Mouse (Mus musculus) left cerebral cortex, postnatal 14 days (tissue): ENCODE results near the gene Trappc10. TPM values are rescaled to one million over a fixed set of nuclear protein-coding genes. Genes with fewer than 3 reads are reported as not detected.

Experiments
- DNase-seq, 2 experiments: peaks; one replicate each; pipeline ENCODE4 v3.0.0; 2021 to 2022; ENCODE audit warnings: low spot score in 2 of 2, mixed read lengths in 1 of 2
- intact Hi-C: fragments of 180-260 bp; cut with DNase I; formaldehyde crosslinking; loops from one replicate; pipeline ENCODE4 v1.15.1; 2025
- total RNA-seq, 2 experiments: library from RNA; stranded (reverse); gene quantifications; 2 replicates each; pipeline ENCODE4 v1.2.3; 2021

Trappc10 gene
- total RNA-seq, 2 experiments from 2014 or later = 75.2 to 86.8 TPM

GRCm38 (mm10) chr10:78167333-78167732, 77.1 kb downstream of the Trappc10 start:
- no peak for DNase-seq
- intact Hi-C loops = no loop called here

- intact Hi-C loops = no loop called here
- DNase-seq = no peak
Observed at GRCm38 (mm10) chr10:78165256-78166005, 79.0 kb downstream of the Trappc10 start.

- intact Hi-C loops = loop anchor here (5.0 kb wide), 1 partner anchor 137 kb away; no protein-coding TSS in a partner anchor
- no peak for DNase-seq
Observed at GRCm38 (mm10) chr10:78164786-78165185, 79.7 kb downstream of the Trappc10 start.

- intact Hi-C loops = loop anchor here (5.0 kb wide), 1 partner anchor 137 kb away; no protein-coding TSS in a partner anchor
- DNase-seq = peak; percentile 75 to 84
Observed at GRCm38 (mm10) chr10:78163923-78164322, 80.5 kb downstream of the Trappc10 start.

DNA sequence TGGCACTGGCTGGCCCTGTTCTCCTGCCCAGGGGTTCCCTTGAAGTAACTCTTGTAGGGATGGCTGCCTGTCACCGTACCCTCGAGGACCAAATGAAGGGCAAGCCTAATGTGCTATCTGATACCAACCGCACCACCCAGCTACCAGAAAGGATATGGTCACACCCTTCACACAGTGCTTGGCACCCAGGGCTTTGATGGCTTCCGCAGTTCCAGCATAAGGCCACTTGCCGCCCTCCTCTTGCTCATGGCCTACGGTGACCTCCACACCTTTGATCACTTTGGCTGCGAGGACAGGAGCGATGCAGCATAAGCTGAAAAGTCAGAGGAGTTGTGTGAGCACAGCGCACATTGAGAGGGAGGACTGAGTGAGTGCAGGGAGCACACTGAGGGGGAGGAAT, 81.2 kb downstream of the Trappc10 start:
- DNase-seq = no peak
- intact Hi-C loops = loop anchor here (5.0 kb wide), 1 partner anchor 136 kb away; no protein-coding TSS in a partner anchor

DNA sequence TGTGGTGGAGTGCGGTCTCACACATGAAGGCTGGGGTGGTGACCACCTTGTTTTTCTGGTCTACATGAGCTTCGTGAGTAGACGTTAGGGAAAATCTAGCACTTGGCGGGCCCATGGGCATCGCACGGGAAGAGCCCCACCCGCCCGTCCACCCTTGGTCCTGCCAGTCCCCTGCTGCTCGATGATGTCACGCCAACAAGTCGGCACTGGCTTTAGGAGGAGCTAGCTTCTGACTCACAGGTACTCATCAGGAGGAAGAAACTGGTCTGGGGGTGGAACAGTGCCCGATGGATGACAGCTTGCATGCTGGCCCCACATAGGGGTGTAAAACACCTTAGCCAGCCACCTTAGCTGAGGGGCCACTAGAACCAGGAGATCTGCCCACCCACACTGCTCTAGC, 81.8 kb downstream of the Trappc10 start:
- no peak for DNase-seq
- intact Hi-C loops = loop anchor here (5.0 kb wide), 1 partner anchor 135 kb away; no protein-coding TSS in a partner anchor

GRCm38 (mm10) chr10:78161096-78161495, 83.3 kb downstream of the Trappc10 start:
- intact Hi-C loops = loop anchor here (5.0 kb wide), 1 partner anchor 134 kb away; no protein-coding TSS in a partner anchor
- no peak for DNase-seq

GRCm38 (mm10) chr10:78160369-78161095, 83.9 kb downstream of the Trappc10 start:
- no peak for DNase-seq
- intact Hi-C loops = loop anchor here (1.0 to 5.0 kb wide), 2 partner anchors 91 to 133 kb away; partner anchors contain the start of gene Icosl

DNA sequence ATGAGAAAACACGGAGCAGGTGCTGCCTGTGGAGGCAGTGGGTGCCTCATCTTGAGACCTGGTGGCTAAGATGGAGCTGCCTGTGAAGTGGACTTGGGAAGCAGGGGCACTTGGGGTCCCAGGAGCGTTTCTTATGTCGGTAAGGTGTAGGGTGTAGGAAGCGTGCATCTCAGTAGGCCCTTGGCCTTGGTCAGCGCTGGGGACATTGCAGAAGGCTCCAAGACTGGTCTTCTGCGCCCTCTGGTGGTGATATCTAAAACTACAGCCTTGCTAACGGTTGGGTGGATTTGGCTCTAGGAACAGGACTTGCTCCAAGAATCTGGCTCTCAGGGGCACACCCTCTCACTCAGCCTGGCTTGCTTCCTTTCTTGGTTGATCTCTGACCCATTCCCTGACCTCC, 84.5 kb downstream of the Trappc10 start:
- DNase-seq = peak; percentile 88 to 90
- intact Hi-C loops = loop anchor here (1.0 to 5.0 kb wide), 2 partner anchors 91 to 133 kb away; partner anchors contain the start of gene Icosl

DNA sequence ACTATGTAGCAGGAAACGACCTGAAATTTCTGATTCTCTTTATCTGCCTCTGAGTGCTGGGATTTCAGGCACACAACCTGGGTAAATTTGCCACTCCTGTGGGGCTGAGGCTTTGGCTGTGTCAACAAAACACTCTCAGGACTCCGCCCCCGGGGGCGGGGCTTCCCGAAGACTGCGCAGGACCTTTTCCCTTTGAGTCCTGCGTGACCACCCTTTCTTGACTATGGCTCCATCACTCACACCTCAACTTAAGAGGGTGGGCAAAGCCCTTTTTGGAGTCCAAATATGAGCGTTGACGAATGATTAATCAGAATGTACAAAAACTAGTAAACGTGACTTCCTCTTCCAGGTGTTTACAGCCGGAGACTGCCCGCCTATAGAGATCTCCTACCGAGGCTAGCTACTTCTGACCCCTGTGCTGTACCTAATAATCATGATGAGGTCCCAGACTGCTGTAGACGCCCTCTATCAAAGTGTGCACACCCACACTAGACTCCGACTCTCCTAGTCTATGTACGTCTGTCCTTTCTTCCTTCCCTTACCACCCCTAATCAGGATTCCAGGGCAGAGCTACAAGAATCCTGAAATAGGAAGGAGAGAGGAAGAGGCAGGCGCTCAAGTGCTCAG, 85.1 kb downstream of the Trappc10 start:
- DNase-seq = peak in 1 of 2 experiments; percentile 55
- intact Hi-C loops = no loop called here

GRCm38 (mm10) chr10:78158041-78158440, 86.4 kb downstream of the Trappc10 start:
- DNase-seq = no peak
- intact Hi-C loops = no loop called here

DNA sequence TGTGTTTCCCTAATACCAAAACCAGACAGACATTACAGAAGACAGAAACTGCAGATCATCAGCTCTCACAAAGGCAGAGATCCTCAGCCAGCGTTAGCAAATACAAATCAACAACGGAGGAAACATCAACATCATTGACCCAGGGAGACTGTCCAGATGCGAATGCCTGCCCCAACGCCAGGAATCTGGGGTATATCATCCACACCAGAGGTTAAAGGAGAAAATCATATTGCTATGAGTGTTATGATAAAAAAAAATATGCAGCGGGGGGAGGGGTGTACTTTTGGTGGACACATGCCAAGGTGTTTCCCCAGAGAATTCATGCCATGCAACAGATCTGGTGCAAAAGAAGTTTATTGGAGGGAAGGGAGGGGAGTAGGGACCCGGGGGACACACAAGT, 87.5 kb downstream of the Trappc10 start:
- DNase-seq = no peak
- intact Hi-C loops = no loop called here

DNA sequence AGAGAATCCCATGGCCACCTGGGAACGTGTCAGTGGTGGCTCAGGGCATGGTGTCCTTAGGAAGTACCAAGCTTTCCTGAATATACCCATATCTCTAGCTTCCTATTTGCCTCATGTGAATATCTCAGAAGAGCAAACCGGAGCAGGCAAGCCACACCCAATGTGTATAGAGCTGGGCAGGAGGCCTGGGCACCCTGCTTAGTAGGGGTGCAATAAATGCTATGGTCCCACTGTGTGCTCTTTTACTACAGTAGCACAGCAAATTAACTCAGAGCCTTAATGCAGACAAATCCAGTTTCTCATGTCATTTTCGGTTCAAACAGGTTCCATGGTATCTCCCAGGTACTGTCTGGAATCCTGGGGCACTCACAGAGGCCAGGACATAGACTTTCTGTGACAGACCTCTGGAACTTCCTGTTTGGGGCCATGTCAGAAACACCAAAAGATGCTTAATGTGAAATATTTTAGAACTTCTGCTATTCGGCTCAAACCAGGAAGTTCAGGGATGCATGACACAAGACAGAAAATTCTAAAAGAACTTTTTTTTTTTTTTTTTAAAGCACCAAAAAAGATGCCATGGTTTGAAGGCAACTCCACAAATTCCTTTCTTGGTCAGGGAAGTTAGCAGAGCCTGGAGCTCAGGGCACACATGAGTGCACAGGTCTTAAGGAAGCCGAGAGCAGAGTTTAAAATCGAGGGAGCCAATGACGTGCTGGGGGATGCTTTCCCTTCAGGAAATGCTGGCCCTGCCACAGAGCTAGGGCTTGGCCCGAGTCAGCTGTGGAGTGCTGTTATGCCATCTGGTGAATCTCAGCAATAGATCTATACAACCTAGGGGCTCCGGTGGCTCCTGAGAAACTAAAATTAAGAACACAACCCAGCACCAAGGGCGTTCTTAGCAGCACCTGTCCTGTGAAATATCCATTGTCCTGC, 95.3 kb downstream of the Trappc10 start:
- intact Hi-C loops = no loop called here
- no peak for DNase-seq

DNA sequence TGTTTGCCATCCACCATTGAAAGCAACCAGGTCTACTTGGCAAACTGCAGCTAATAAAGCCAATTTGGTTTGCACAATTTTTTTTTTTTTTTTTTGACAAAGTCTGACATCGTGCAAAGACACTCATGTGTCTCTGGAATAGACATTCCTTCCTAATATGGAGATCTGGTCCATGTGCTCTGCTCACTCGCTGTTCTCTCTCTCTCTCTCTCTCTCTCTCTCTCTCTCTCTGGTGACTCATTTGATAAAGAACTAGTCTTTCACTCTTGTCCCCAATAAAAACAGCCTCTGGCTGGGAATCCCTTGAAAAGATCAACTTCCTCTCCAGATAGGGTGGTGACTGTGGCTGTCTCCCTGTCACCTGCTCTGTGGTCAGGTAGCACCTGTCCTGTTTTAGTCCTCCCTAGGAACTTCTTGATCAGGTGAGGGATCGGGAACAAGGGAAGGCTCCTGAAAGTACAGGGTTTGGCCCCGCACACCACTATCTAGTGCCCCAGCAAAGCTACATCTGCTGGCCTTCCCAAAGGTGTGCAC, 96.5 kb downstream of the Trappc10 start:
- intact Hi-C loops = no loop called here
- DNase-seq = no peak

- peak; percentile 62 to 78 for DNase-seq
- intact Hi-C loops = no loop called here
Observed at GRCm38 (mm10) chr10:78143727-78144505, 100.5 kb downstream of the Trappc10 start.

DNA sequence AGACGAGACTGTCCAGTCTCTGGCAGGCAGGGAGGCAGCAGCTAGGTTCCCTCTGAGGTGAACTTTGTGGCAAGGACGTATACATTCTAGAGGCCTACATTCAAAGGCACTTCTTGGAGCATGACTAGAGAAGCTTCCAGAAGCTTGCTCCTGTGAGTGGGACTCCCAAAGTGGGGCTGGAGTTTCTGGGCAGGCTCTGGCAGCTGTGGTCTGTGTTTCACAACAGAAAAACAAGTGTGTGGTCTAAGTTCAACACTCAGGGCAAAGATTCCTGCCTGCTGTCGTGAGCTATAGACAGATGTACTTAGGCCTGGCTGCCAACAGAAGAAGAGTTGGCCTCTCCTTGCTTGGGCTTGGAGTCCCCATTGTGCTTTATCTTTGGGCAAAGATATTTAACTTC, 103.6 kb downstream of the Trappc10 start:
- intact Hi-C loops = no loop called here

GRCm38 (mm10) chr10:78140251-78140600, 104.2 kb downstream of the Trappc10 start:
- DNase-seq = no peak
- intact Hi-C loops = no loop called here

More for the DNA sequence above, 103.6 kb downstream of the Trappc10 start:
- no peak for DNase-seq
